Mouse (Mus musculus) hematopoietic multipotent progenitor cell, adult 10-12 weeks (in vitro differentiated cells): ENCODE measurements around the gene Usp38. TPM values are rescaled to one million over a fixed set of nuclear protein-coding genes. Genes with fewer than 3 reads are reported as not detected.

Experiments used
- polyA plus RNA-seq: library from polyadenylated mRNA; stranded (reverse); fragments of >175 nt; gene quantifications from 2 replicates; pipeline ENCODE4 v1.2.3, GENCODE M21; 2012; ENCODE audit warnings: low replicate concordance

The Usp38 gene
- 14.5 and 33.6 TPM in 2 replicates for polyA plus RNA-seq

DNA sequence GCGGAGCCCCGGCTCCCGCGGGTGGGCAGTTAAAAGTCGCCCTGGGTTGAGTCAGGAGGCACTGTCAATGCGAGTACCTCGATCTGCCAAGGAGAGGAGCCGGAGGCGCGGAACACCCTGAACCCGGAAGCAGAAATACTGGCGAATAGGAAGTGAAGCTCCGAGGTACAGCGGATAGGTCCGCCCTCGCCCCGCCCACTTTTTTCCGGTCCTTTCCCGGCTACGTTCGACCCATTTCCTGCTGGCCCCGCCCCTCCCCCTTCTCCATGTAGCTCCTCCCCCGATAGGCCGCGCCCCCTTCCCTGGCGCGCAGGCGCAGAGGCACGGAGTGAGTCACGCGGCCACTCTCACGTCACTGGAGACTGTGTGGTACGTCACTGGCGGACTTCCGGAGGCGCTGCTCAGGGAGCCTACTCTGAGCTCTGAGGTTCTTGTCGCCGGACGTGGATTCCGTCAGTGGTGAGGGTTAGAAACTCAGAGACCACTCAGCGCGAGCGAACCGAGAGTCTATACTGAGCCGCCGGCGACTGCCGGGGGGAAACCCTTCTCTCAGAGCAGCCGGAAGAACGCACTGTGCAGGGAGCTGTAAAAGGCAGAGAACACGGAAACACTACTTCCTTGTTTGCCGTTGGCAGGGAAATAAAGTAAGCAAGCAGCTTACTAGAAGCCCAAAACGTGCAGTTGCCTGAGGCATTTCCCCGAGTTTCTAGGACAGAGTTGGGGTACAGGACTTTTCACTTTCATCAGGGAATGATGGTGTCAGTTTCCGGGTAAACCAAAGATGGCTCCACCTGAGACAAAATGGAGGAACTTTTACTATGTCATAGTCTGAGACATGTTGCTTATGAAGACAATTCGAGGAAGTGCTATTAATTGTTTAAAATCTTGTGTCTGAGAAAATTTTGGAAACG lies at the start of gene Usp38:
Usp38 (minus strand) TSS at position 140 of the 911 bp plus-strand sequence.

Other genes with a start within 250 kb of the Usp38 start
- gene Gab1, start 134.4 kb downstream of the Usp38 start, polyA plus RNA-seq: 0.67 and 1.3 TPM in 2 replicates